9 mouse cellular contexts compared by ENCODE assay signal in genomic region chr2:6463772-6464661, GRCm38 (mm10).
DNase-seq lines count a peak whose midpoint lies in the region; ATAC-seq lines count a peak whose summit lies in the region.
"Had no signal": no experiment of that assay in that cellular context is flagged by ENCODE, and none has a peak within 500 bp of the region (broad histone marks: within the 10 kb centered on the region; RNA-seq: fewer than 3 reads in every experiment).

No protein-coding gene starts in this region.

- H3K4me1 ChIP-seq in embryonic facial prominence, embryonic 15.5 days, result peaks cover 25% of the 10 kb centered on the region
- H3K4me1 ChIP-seq in hindbrain, embryonic 13.5 days (replicated peaks), result peaks cover 10% of the 10 kb centered on the region
- peaks cover 17% of the 10 kb centered on the region for H3K4me1 ChIP-seq in lung, embryonic 15.5 days

- no peaks in the 10 kb centered on the region for H3K27me3 ChIP-seq in embryonic facial prominence, embryonic 15.5 days
- no peaks in the 10 kb centered on the region for H3K27me3 ChIP-seq in hindbrain, embryonic 13.5 days
- H3K27me3 ChIP-seq in lung, embryonic 15.5 days, result no peaks in the 10 kb centered on the region
- H3K27me3 ChIP-seq: megakaryocyte, embryonic 14.5 days had no signal

- peak; percentile 61 for ATAC-seq in embryonic facial prominence, embryonic 15.5 days (ENCODE audit: insufficient number of reproducible peaks, low FRiP score, low TSS enrichment, low read depth)
- ATAC-seq in hindbrain, embryonic 13.5 days (ENCODE audit: low FRiP score), result peak; percentile 81
- ATAC-seq in lung, embryonic 15.5 days (ENCODE audit: borderline replicate concordance, extremely low read depth, low FRiP score, low TSS enrichment), result peak; percentile 43; the same call in 1 of the 2 replicates

- no peak overlapping the region for H3K4me2 ChIP-seq in embryonic facial prominence, embryonic 15.5 days (replicated peaks)
- H3K4me2 ChIP-seq in hindbrain, embryonic 13.5 days, result no peak overlapping the region
- H3K4me2 ChIP-seq in lung, embryonic 15.5 days, result 0 out of 2 replicates have a peak overlapping the region, but pooled peaks have one; percentile 16

- no peak overlapping the region for H3K4me3 ChIP-seq in embryonic facial prominence, embryonic 15.5 days (replicated peaks)
- H3K4me3 ChIP-seq in hindbrain, embryonic 13.5 days, result no peak overlapping the region
- H3K4me3 ChIP-seq in lung, embryonic 15.5 days, result no peak overlapping the region
- H3K4me3 ChIP-seq: megakaryocyte, embryonic 14.5 days had no signal

- H3K9me3 ChIP-seq in embryonic facial prominence, embryonic 15.5 days (replicated peaks), result no peaks in the 10 kb centered on the region
- H3K9me3 ChIP-seq in hindbrain, embryonic 13.5 days, result no peaks in the 10 kb centered on the region
- H3K9me3 ChIP-seq in lung, embryonic 15.5 days, result no peaks in the 10 kb centered on the region

- H3K27ac ChIP-seq in embryonic facial prominence, embryonic 15.5 days (replicated peaks), result peak overlapping the region; percentile 63
- H3K27ac ChIP-seq in hindbrain, embryonic 13.5 days, result peak overlapping the region; percentile 73
- peak overlapping the region; percentile 70 for H3K27ac ChIP-seq in lung, embryonic 15.5 days

- peak; percentile 87 for DNase-seq in Muller cell, postnatal 12 days (ENCODE audit: inconsistent ontology term)
- no peak for DNase-seq in left cerebral cortex, adult 8-10 months (ENCODE audit: low spot score in 2 of 2)
- DNase-seq in left cerebral cortex, adult 9 months (ENCODE audit: low spot score in 2 of 2), result no peak
- DNase-seq in cerebellum, adult 11 months, result no peak
- no peak for DNase-seq in thymus, postnatal 36 days

- no peak overlapping the region for H3K9ac ChIP-seq in embryonic facial prominence, embryonic 15.5 days
- no peak overlapping the region for H3K9ac ChIP-seq in hindbrain, embryonic 13.5 days
- H3K9ac ChIP-seq in lung, embryonic 15.5 days, result no peak overlapping the region

- WGBS in embryonic facial prominence, embryonic 15.5 days, result 34% methylated on average over 10 of the region's 10 CpGs
- 40% methylated on average over 10 of the region's 10 CpGs for WGBS in hindbrain, embryonic 13.5 days
- WGBS in lung, embryonic 15.5 days, result 31% methylated on average over 10 of the region's 10 CpGs

- H3K36me3 ChIP-seq in embryonic facial prominence, embryonic 15.5 days, result no peaks in the 10 kb centered on the region
- no peaks in the 10 kb centered on the region for H3K36me3 ChIP-seq in hindbrain, embryonic 13.5 days
- H3K36me3 ChIP-seq in lung, embryonic 15.5 days, result no peaks in the 10 kb centered on the region
